Mouse (Mus musculus) heart, postnatal 4 days (tissue): ENCODE measurements around the gene Stambpl1. TPM values are rescaled to one million over a fixed set of nuclear protein-coding genes. Genes with fewer than 3 reads are reported as not detected.
"Not testable (repeated sequence)": the region's sequence is repeated elsewhere in the genome, so short reads cannot be mapped to it uniquely, and the experiment has no call there.

Experiments used
- DNase-seq: peaks from one replicate; pipeline ENCODE4 v3.0.0; 2021
- total RNA-seq, 2 experiments: library from RNA; stranded (reverse); gene quantifications; 2 replicates each; pipeline ENCODE4 v1.2.3; 2021

The Stambpl1 gene
- total RNA-seq, 2 experiments from 2014 or later, result 7.1 to 7.9 TPM

DNA sequence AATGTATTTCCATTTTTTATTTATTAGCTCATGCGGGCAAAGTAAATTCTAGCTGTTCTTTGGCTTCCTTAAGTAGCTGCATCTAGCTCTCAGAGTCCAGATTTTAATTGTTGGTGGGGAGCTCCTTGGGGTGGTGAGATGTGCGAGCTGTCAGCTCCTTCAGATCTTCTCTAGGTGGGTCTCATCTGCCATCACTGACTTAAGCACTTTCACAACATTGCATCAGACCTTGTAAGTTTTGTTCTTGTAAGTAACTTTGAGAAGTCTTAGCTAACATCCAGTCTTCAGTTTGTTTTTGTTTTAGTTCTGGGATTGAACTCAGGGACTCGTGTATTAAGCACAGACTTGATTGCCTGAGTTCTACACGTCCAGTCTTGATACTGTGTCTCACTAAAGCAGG is 6.9 kb downstream of the Stambpl1 start:
- DNase-seq, result no peak

DNA sequence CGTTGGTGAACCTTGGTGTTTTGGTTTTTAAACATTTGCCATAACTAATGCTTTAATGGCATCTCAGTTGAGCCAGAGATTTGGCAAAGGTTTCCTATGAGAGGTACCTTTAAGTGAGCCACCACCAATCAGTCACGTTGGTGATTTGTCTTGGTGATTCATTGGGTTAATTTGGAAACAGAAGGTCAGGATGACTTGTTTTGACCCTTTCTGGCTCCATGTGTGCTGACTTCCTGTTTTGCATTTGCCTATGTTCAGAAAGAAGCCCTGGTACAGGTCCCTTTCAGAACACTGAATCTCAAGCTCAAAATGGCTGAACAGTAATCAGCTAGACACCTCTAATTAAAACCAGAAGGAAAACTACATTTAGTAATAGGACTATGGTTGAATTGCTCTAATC is 7.5 kb downstream of the Stambpl1 start:
- DNase-seq, result no peak

DNA sequence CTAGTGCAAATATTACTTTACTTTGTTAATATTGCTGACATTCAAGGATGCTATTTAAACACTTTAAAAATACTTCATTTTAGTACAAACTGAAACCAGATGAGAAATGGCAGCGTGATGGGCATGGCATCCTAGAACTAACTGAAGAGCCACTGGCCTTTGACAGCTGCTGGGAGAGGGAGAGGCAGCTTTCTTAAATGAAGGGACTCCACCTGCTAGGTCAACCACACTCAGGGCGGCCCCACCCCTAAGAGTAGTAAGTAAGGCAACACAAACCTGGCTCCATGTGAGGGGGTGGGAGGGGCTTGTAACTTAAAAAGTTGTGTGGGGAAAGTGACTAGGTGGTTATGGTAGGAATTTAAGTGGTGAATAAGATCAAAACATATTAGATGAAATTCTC is 10.6 kb downstream of the Stambpl1 start:
- DNase-seq, result no peak

DNA sequence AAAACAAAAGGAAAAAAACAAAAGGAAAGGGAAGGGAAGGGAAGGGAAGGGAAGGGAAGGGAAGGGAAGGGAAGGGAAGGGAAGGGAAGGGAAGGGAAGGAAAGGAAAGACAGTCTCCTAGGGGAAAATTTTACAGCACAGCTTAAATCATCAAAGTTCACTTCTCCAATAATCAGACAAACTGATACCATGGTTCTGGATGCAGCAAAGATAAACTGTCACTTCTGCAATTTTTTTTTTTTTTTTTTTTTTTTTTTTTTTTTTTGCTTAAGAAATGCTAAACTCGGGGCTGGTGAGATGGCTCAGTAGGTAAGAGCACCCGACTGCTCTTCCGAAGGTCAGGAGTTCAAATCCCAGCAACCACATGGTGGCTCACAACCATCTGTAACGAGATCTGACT is 14.1 kb downstream of the Stambpl1 start:
- DNase-seq, result not testable (repeated sequence)

DNA sequence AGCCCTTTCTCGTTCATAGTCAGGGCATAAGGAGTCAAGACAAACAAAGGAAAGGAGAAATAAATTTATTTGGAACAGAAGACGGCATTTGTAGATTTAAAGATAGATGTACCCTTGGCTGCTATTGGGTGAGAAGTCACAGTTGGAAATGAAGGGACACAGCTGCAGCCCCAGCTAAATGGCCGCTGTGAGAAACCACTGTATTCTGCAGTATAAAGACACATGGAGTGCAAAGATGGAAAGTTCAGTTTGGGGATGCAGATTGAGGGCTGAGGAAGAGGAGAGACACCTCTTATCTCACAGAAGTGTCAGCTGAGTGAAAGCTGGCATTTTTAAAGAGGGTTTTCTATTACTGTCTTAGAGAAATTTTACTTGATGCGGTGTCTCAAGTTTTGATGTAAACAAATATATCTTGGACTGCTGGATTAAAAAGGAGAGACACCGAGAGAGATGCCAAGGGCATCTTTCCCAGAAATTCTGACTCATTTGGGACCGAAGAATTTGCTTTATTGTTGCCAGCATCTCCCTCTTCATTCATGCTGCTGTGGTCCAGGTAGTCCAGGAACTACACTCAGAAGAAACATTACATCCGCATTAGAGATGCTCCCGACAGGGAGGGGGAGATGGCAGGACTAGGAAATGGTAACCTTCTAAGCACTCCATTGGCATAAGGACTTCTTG is 14.9 kb downstream of the Stambpl1 start:
- peak; percentile 21 for DNase-seq

DNA sequence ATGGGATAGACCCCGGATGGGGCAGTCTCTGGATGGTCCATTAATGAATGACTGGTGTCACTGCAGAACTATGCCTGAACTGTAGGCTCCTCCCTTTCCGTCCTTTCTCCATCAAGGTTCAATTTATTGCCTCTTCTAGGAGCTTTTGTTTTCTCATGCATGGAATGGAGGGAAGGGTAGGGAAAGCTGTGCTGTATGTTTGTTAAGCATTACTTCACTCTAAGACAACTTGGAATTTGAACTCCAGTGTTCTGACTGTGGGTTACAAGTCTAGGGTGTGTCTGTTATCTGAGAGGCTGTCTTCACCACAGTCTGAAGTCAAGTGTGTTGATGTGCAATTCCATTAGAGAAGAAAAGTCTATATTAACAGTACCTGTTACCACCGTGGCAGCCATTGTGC is 17.0 kb downstream of the Stambpl1 start:
- DNase-seq, result no peak

DNA sequence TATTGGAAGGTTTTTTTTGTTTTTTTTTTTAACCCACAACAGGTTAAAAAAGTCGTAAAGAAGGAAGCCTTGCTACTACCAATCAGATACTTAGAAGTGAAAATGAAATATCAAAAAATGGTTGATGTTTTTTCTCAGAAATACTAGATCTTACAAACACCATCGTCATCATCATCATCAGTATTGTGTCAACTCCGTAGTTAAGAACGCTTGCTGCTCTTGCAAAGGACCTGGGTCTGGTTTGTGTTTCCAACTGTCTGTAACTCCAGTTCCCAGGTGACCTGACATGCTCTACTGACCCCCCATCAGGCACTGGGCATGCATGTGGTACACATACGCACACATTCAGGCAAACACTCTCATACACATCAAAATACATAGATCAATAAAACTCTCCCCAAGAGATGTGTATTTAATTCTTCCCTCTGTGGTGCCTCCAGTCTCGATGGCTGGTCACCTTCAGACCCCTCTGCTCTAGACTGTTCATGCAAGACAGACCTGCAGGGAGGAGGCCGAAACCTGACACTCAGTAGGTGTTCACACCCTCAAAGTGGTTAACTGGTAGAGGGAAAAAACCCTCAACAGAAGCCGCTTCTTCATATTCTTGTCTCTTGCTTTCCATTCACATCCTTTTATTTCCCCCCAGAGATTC is 18.0 kb downstream of the Stambpl1 start:
- no peak for DNase-seq

DNA sequence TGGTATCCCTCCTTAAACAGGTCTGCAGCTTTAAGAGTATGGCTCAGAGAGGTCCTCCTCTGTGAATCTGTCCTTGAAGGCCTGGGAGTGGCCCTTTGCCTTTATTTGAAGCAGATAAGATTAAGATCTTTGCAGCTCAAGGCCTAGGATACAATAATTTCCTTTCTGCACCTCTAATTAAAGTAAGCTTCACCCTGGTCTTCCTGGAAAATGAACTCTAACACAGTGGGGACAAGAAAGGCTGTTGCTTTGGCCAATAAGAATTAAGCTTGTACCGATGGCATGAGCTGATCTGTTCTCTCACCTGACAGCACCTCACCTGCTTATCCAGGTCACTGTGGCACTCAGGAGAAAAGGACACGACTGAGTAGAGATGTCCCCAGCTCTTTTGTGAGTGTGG is 18.8 kb downstream of the Stambpl1 start:
- DNase-seq, result no peak

DNA sequence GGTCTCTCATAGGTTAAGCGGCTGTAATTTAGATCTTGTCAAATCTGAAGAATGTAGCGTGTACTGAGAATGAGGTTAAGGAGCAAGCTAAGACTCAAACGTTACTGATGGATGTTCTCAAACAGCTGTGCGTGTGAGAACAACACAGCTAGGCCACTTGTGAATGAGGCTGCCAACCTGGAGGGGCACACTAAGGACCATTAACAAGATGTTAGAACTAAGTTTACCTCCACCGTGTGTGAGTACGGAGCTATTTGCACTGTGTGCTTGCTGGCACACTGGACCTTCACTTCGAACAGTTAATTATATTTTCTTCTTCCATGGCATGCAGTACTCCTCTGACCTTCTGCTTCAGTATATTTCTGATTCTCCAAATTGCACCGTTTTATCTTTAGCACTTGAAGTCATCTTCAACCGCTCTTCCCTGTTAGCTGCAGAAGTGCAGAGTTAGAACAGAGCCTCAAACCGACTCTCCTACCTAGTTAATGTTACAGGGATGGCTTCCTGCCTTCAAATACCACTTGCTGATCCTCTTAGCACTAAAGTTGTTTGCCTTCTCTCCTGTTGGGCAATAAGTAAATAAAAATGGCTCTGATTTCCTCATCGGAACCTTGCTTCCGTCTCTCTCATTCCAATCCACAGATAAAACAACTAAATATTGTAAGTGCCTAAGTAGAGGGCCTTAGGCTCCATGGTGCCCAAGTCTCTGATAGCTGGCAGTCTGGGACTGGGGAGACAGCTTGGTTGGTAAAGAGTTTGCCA is 20.6 kb downstream of the Stambpl1 start:
- DNase-seq, result no peak

DNA sequence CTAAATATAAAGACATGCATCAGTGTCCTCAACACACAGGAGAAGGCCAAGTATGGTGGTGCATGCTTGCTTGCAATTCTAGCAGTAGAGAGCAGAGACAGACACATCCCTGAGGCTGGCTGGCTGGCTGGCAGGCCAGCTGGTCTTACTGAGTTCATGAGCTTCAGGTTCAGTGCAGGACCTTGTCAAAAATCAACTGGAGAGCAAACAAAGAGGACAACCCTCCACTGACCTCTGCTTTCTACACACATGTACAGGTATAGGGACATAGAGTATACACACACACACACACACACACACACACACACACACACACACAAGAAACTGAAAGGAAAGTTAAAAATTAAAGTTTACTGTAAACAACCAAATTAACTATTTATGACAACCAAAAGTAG is 21.2 kb downstream of the Stambpl1 start:
- DNase-seq, result no peak

DNA sequence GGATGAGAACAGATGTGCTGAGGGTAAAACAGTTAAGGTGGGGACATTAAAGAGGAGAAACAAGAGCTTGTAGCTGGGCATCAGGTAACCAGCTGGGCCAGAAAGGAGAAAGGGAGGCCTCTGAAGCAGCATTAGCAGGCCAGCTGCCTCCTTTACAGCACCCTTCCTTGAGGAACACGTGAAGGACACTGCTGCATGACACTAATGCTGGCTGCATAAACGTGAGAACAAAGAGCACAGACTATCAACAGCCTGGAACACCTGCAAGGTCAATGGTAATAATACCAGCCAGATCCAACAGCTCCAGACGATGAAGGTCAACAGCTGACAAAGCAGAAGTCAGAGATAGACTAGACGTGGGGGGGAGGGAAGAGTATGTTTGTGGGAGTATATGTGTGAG is 22.1 kb downstream of the Stambpl1 start:
- DNase-seq, result no peak

DNA sequence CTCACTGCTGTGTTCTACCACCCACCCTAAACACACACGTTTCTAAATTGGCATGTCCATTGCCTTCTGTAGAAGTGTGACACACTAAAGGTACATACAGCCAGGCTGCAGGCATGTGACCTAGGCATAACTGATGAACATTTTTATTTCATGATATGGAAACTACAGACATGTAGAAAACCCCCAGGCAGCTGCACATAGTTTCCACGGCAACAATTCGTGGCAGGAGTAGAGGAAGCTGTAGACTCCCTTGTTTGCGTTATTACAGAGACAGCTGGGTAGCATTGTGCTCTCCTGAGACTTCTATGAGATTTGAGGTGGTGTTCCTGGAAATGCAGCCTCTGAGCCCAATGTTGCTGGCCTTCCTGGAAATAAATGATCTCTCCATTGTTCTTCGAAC is 24.9 kb downstream of the Stambpl1 start:
- no peak for DNase-seq

DNA sequence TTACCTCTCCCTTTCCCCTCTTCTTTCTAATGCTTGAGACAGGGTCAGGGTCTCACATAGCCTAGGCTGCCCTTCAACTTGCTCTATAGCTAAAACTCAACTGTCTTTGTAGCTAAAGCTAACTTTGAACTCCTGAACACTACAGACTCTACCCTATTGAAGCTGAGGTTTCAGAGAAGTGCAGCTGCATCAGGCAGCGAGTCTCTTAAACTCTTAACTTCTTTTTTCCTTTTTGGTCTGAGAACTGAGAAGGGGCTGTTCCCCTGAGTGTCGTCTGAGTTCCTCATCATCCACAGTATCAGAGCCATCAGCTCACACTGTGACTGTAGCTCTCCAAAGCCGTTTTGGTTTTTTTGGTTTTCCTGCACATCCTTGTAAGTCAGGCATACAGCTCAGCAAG is 25.7 kb downstream of the Stambpl1 start:
- no peak for DNase-seq

DNA sequence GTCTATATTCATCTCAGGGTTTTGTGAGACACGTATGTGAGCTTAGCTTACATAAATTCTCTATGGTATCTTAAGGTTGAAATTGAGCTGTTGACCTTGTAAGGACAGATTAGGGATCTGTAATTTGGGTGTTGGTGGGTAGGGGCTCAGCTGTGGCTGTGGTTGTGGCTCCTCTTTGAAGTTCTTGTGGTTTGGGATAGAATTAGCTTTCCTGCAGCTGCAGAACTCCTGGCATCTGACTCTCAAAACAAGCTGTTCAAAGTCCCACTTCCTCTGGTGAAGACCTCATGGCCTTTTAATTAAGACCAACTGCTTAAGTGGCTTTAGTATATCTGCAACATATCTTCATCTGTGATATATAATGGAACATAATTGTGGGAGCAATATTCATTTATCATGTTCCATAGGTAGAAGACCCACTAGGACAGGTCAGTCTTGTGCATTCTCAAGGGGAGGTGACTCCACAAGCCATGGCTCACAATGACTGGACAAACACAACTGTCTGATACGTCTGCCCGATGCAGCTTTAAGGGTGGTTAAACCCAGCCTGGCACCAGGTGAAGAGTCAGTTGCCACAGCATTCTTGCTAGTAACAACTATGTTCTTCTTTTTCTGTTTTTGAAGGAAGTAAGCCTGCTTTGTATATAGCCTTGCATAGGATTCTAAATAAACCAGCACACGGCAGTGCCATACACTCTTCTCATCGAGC is 27.4 kb downstream of the Stambpl1 start:
- DNase-seq, result no peak

DNA sequence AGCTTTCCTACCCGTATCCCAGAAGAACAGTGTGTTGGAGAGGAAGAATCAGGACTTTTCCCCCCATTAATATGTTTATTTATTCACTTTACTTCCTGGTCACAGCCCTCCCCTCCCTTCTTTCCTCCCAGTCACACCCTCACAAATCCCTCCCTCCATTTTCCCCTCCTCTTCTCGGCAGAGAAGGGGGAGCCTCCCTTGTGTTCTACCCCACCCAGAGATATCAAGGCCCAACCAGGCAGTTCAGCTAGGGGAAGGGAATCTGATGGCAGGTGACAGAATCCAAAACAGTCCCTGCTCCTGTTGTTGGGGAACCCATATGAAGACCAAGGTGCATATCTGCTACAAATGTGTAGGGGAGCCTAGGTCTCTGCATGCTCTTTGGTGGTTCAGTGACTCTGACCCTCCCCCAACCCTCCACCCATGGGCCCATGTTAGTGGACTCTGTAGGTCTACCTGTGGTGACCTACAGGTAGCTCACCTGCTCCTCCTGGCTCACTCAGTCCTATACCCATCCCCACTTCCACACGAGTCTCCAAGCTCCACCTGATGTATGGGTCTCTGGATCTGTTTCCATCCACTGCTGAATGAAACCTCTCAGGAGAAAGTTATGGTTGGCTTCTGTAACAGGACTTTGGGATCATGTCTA is 28.8 kb downstream of the Stambpl1 start:
- DNase-seq, result no peak

DNA sequence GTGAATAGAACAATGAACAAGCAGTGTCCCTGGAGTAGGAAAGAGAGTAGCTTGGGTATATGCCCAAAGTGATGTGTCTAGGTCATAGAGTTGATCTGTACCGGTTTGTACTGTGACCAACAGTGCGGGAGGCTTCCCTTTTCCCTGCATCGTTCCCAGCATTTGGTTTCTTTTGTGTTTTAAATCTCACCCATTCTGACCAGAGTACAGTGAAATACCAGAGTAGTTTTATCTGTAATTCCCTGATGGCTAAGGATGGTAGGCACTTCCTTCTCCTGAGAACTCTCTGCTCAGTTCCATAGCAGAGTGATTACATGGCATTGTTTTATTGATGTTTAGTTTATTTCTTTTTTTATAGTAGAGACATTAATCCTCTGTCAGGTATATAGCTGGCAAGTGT is 30.8 kb downstream of the Stambpl1 start:
- DNase-seq, result no peak

DNA sequence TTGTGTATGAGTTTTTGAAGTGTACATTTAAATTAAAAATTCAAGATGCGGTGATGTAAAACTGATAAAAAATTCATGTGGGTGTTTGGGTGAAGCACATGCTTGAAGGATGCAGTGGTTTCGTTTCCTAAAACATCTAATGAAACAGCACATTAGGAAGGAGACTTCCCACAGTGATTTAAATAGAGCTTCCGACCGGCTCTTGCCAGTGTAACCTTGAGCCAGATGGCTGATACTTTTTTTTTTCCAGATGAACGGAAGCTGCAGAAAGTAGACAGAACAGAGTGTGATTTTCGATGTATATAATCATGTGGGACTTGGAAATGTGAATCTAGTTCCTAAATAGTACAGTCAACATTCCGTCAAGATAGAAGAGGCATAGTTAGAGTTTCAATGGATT is 39.6 kb downstream of the Stambpl1 start:
- DNase-seq, result no peak

DNA sequence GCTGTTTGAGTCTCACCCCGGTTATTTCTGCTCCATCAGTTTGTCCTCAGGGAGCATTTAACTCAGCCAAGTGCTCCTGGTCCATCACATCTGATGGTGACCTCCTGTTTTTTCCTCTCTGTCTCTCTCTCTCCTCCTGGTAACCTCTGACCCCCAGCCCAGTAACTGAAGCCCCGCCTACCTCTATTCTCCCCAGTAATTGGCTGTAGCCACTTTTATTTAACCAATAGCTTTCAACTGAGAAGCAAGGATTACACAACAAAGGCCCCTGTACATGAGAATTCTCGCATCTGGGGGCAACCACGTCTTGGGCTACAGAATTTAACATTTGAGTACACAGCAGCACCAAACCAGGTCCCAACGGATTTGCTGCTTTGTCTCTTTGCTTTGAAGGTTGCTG is 40.3 kb downstream of the Stambpl1 start:
- no peak for DNase-seq

DNA sequence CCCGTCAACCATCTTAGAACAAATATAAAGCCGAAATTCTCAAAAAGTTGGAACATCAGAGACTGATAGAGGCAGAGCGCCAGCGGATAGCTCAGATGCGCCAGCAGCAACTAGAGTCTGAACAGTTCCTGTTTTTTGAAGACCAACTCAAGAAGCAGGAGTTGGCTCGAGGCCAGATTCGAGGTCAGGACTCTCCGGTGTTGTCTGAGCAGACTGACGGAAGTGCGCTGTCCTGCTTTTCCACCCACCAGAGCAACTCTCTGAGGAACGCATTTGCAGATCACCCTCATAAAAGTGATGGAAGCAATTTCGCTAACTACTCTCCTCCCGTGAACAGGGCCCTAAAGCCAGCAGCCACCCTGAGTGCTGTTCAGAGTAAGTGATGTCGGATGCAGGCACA is 41.9 kb downstream of the Stambpl1 start:
- DNase-seq, result peak; percentile 75

DNA sequence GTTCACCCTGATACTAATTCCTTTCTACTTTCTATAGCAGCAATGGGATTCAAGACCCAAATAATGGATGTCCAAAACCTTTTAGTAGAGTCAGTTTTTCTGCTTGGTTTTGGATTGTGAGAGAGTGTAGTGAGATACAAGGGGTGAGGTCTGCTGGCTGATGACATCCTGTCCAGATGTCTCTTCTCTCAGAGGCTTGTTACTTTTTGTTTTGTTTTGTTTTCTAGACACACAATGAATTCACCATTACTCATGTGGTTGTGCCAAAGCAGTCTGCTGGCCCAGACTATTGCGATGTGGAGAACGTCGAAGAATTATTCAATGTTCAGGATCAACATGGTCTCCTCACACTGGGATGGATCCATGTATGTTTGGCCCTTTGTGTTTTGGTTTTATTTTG is 44.0 kb downstream of the Stambpl1 start:
- no peak for DNase-seq

DNA sequence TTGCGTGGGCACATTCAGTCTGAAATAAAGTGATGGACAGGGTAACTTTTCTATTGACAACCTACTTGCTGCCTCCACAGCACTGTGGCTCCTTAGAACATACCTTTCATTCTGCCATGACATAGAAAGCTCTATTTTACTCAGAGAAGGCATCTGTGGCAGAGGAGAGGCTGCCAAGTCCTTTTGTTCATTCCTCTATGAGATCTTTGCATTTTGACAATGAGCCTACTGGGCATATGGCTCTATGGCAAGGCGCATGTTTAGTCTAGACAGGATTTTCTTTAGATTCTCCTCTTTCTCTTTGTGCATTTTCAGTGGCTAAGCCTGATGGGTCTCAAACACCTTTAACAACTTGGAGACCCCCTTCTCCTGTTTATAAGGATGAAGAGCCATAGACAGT is 45.7 kb downstream of the Stambpl1 start:
- DNase-seq, result no peak

DNA sequence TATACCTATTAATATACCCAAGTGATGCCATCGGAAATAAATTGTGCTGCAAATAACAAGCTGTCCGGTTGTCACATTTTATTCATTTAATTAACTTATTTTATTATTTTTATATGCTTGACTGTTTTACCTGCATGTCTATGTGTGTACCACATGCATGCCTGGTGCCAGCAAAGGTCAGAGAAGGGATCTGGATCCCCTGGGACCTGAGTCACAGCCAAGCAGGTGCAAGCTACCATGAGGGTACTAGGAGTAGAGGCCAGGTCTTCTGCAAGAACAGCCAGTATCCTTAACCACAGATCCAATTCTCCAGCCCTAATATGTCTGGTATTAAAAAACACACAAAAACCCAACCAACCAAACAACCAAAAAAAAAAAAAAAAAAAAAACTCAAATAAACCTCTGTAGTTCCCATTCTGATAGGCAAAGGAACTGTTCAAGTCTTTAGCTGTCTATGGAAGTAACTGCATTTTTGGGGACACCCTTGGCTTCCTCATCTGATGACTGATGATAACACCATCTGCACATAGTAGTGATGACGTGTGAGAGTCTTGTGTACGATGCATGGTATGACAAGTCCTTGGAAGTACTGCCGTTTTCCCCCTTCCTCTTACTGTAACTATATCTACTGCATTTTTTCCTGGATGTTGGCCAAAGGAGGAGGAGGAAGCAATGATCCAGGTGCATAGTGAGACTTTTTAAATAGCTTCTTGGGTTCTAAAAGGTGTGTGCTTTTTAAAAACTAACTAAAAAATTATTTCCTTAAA is 48.4 kb downstream of the Stambpl1 start:
- DNase-seq, result no peak
